Mouse (Mus musculus): ENCODE results near the gene Gpc5. TPM values are rescaled to one million over a fixed set of nuclear protein-coding genes. Genes with fewer than 3 reads are reported as not detected.

Gpc5 gene
- polyA plus RNA-seq, 1 experiment: not detected

- no peak for DNase-seq (ENCODE audit: low read depth, low spot score)
- 60% methylated on average over 10 of the region's 10 CpGs for WGBS
These were observed 353.1 kb downstream of the Gpc5 start for GRCm38 (mm10) chr14:115444789-115445770.

GRCm38 (mm10) chr14:115450938-115451337, 358.9 kb downstream of the Gpc5 start:
- DNase-seq (ENCODE audit: low read depth, low spot score): no peak
- WGBS: 52% methylated on average over 2 of the region's 2 CpGs

GRCm38 (mm10) chr14:115467960-115468359, 375.9 kb downstream of the Gpc5 start:
- DNase-seq (ENCODE audit: low read depth, low spot score): no peak
- 49% methylated on average over 5 of the region's 5 CpGs for WGBS

GRCm38 (mm10) chr14:115475234-115475633, 383.2 kb downstream of the Gpc5 start:
- no peak for DNase-seq (ENCODE audit: low read depth, low spot score)
- 50% methylated on average over 4 of the region's 4 CpGs for WGBS

GRCm38 (mm10) chr14:115477360-115477759, 385.3 kb downstream of the Gpc5 start:
- DNase-seq (ENCODE audit: low read depth, low spot score): no peak
- 69% methylated on average over 14 of the region's 14 CpGs for WGBS

GRCm38 (mm10) chr14:115485090-115485489, 393.1 kb downstream of the Gpc5 start:
- DNase-seq (ENCODE audit: low read depth, low spot score): no peak

- no peak for DNase-seq (ENCODE audit: low read depth, low spot score)
- 75% methylated on average over 6 of the region's 6 CpGs for whole genome bisulfite sequencing
These were observed 408.8 kb downstream of the Gpc5 start for GRCm38 (mm10) chr14:115500794-115501193.

GRCm38 (mm10) chr14:115546516-115547282, 454.7 kb downstream of the Gpc5 start:
- no peak for DNase-seq (ENCODE audit: low read depth, low spot score)
- 61% methylated on average over 4 of the region's 4 CpGs for WGBS

GRCm38 (mm10) chr14:115551996-115552395, 460.0 kb downstream of the Gpc5 start:
- WGBS: 72% methylated on average over 4 of the region's 4 CpGs
- no peak for DNase-seq (ENCODE audit: low read depth, low spot score)

- DNase-seq (ENCODE audit: low read depth, low spot score): no peak
- WGBS: 69% methylated on average over 3 of the region's 3 CpGs
These were observed 488.6 kb downstream of the Gpc5 start for GRCm38 (mm10) chr14:115580466-115581255.

GRCm38 (mm10) chr14:115581256-115581633, 489.2 kb downstream of the Gpc5 start:
- 80% methylated on average over 2 of the region's 2 CpGs for WGBS
- DNase-seq (ENCODE audit: low read depth, low spot score): no peak

GRCm38 (mm10) chr14:115600259-115601029, 508.4 kb downstream of the Gpc5 start:
- DNase-seq (ENCODE audit: low read depth, low spot score): no peak
- 62% methylated on average over 8 of the region's 8 CpGs for WGBS

- 67% methylated on average over 4 of the region's 4 CpGs for WGBS
- DNase-seq (ENCODE audit: low read depth, low spot score): no peak
These were observed 522.1 kb downstream of the Gpc5 start for GRCm38 (mm10) chr14:115614154-115614553.

- WGBS: 28% methylated on average over 2 of the region's 2 CpGs
- DNase-seq (ENCODE audit: low read depth, low spot score): no peak
These were observed 524.3 kb downstream of the Gpc5 start for GRCm38 (mm10) chr14:115616305-115616704.

- 61% methylated on average over 7 of the region's 7 CpGs for WGBS
- no peak for DNase-seq (ENCODE audit: low read depth, low spot score)
These were observed 524.8 kb downstream of the Gpc5 start for GRCm38 (mm10) chr14:115616846-115617245.

- no peak for DNase-seq (ENCODE audit: low read depth, low spot score)
These were observed 528.5 kb downstream of the Gpc5 start for GRCm38 (mm10) chr14:115620473-115620872.

GRCm38 (mm10) chr14:115631160-115631898, 539.3 kb downstream of the Gpc5 start:
- 71% methylated on average over 7 of the region's 7 CpGs for WGBS
- no peak for DNase-seq (ENCODE audit: low read depth, low spot score)

- 63% methylated on average over 1 of the region's 1 CpGs for WGBS
- no peak for DNase-seq (ENCODE audit: low read depth, low spot score)
These were observed 541.3 kb downstream of the Gpc5 start for GRCm38 (mm10) chr14:115633311-115633710.

- WGBS: 89% methylated on average over 2 of the region's 2 CpGs
- no peak for DNase-seq (ENCODE audit: low read depth, low spot score)
These were observed 587.9 kb downstream of the Gpc5 start for GRCm38 (mm10) chr14:115679875-115680274.
